Mouse (Mus musculus): ENCODE results near the gene Msl2.

Gene Msl2

GRCm38 (mm10) chr9:101074332-101075021 lies 576 bp downstream of the Msl2 start:
- DNase-seq (ENCODE audit: low spot score in 2 of 2), result peak; percentile 76 to 82

GRCm38 (mm10) chr9:101075091-101075581 lies 1.2 kb downstream of the Msl2 start:
- DNase-seq (ENCODE audit: low spot score in 2 of 2), result no peak

- DNase-seq (ENCODE audit: low spot score in 2 of 2), result no peak
Observed at GRCm38 (mm10) chr9:101075694-101076093, 1.8 kb downstream of the Msl2 start.

DNA sequence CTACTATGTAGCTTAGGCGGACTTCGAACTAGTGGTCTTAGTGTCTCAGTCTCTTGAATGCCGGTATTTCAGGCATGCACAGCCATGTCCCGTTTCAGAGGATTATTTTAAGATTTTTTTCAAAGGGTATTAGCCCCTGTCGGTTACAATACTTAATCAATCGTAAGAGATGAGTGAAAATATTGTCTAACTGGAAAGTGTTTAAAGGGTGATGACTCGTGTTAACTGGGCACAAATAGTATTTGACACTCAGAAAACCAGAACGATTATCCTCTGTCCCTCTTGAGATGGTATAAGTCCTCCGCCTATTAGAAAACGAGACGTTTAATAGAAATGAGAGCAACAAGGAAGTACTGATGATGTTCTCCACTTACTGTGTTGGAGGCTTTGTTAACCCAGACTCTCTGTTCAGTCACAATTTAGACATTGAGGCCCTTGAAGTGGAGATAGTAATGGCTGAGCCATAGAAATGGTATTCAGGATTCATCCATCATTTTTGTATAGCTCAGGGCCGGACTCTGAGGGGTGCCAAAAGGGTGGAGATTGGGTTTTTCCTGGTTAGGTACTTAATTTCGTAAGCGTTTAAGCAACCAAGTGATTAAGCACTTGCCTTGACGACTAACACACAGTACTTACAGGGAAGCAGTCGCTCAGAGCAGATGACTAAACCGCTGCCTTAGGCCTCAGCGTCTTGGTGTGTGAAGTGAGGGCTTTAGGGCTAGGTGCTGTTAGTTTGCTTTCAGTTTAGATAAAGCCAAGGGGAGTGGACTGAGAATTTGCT lies 2.4 kb downstream of the Msl2 start:
- no peak for DNase-seq (ENCODE audit: low spot score in 2 of 2)

- DNase-seq (ENCODE audit: low spot score in 2 of 2), result no peak
Observed at GRCm38 (mm10) chr9:101077486-101077885, 3.6 kb downstream of the Msl2 start.

DNA sequence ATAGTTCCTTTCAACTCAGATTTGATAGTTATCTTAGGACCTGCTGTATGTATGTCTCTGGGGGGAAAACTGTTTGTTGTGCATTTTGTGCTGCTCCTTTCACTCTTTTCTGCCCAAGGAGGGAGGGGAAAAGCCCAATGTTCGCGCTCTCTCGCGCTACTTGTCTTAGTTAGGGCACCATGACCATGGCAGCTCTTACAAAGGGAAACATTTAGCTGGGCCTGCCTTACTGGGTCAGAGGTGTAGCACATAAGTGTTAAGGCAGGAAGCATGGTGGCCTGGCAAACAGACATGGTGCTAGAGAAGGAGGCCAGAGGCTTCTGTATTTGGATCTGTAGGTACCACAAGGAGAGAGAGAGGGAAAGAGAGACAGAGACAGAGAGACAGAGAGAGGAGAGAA lies 4.7 kb downstream of the Msl2 start:
- DNase-seq (ENCODE audit: low spot score in 2 of 2), result no peak

GRCm38 (mm10) chr9:101080046-101080685 lies 6.3 kb downstream of the Msl2 start:
- no peak for DNase-seq (ENCODE audit: low spot score in 2 of 2)

DNA sequence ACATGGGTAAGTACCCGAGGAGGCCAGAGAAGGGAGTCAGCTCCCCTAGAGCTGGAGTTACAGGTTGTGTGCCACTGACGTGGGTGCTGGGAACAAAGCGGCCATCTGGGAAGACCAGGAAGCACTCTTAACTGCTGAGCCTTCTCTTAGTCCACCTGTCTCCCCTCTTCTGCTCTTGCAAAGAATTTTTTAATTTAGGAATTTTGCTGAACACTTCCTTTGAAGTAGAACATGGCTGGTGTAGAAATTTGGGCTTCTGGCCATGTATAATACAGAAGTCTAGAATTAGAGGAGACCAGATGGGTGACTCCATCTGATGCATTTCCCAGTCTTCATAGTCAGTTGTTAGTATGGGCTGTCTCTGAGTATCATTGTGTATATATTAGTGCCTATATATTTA lies 9.8 kb downstream of the Msl2 start:
- no peak for DNase-seq (ENCODE audit: low spot score in 2 of 2)

- no peak for DNase-seq (ENCODE audit: low spot score in 2 of 2)
Observed at GRCm38 (mm10) chr9:101095425-101095824, 21.5 kb downstream of the Msl2 start.

DNA sequence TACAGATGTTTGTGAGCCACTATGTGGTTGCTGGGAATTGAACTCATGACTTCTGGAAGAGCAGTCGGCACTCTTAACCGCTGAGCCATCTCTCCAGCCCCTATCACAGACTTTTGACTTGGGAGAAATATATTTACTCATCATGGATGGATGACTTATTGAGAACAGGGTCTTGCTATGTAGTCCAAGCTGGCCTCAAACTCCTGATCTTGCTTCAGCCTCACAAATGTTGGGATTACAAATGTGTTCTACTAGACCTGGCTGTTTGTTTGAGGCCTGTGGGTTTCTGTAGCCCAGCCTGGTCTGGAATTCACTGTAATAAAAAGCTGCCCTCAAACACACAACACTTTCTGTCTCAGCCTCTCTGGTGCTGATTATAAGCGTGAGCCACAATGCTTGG lies 22.6 kb downstream of the Msl2 start:
- no peak for DNase-seq (ENCODE audit: low spot score in 2 of 2)

GRCm38 (mm10) chr9:101097542-101097941 lies 23.6 kb downstream of the Msl2 start:
- DNase-seq (ENCODE audit: low spot score in 2 of 2), result no peak

- DNase-seq (ENCODE audit: low spot score in 2 of 2), result no peak
Observed at GRCm38 (mm10) chr9:101099445-101099844, 25.5 kb downstream of the Msl2 start.

GRCm38 (mm10) chr9:101100163-101100562 lies 26.3 kb downstream of the Msl2 start:
- DNase-seq (ENCODE audit: low spot score in 2 of 2), result no peak

- no peak for DNase-seq (ENCODE audit: low spot score in 2 of 2)
Observed at GRCm38 (mm10) chr9:101101547-101101946, 27.6 kb downstream of the Msl2 start.

DNA sequence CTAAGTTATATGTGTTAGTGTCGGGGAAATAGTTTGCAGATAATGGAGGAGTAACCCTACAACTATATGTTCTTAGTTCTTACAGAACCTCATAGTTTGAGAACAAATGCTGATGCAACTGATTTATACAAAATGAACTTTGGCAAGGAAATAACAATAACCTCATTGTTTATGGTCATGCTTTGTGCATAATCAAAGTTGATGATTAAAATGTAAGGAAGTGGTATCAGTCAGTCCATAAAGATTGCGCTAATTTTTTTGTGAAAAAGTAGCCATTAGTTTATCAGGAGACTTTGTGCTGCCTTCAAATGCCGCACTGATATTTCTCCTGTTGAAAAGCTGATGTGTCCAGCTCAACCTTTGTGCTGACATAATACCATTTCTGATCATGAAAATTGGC lies 28.4 kb downstream of the Msl2 start:
- DNase-seq (ENCODE audit: low spot score in 2 of 2), result no peak

- no peak for DNase-seq (ENCODE audit: low spot score in 2 of 2)
Observed at GRCm38 (mm10) chr9:101104931-101105330, 31.0 kb downstream of the Msl2 start.

DNA sequence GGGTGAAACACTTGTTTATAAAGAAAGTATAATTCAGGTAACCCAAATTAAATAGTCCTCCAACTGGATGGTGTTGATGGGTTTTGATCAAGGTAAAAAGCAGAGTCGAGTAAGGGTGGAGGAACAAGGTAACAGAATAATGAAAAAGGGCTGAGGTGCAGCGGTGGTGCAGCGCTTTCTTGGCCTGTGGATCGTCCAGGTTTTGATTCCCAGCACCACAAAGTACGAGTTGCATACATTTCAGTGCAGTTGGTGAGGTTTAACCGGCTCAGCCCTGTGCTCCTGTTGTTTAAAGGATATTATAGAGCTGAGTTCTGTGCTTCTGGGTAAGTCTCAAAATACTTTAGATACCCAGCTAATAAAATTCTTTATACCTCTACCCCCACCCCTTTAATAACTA lies 31.8 kb downstream of the Msl2 start:
- DNase-seq (ENCODE audit: low spot score in 2 of 2), result no peak

DNA sequence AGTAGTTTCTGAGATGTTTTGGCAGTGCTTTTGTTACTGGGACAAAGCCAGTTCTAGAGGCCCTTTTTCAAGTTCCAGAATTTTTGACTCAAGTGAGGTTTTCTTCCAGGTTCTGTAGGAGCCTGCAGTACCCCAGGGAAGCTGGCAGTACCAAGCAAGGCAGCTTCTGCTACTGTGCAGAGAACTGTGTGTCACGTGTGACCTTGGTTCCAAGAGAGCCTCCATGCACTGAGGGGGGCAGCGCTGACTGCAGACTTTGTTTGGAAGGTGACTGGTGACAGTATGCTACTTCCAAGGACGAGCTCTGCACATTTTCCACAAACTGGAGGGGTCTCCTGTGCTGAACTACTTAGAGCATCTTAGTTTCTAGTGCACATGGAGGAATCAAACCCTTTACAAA lies 33.5 kb downstream of the Msl2 start:
- no peak for DNase-seq (ENCODE audit: low spot score in 2 of 2)

- DNase-seq (ENCODE audit: low spot score in 2 of 2), result no peak
Observed at GRCm38 (mm10) chr9:101110013-101110412, 36.1 kb downstream of the Msl2 start.

DNA sequence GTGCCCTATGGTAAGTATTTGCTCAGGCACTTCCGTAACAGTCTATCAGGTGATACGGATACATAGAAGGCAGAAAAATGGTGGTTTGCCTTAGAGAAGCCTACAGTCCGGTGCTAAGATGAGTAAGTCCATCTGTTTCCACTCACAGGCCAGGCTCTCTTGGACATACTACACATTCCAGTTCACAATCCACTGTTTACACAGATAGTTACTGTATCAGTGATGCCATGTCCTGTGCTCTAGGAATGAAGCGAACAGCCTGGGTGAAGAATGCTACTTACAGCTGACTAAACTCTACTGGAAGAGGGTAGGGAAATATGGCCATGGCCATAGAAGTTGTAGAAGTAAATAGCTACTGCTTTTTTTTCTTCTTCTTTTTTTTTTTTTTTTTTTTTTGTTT lies 39.4 kb downstream of the Msl2 start:
- DNase-seq (ENCODE audit: low spot score in 2 of 2), result no peak

DNA sequence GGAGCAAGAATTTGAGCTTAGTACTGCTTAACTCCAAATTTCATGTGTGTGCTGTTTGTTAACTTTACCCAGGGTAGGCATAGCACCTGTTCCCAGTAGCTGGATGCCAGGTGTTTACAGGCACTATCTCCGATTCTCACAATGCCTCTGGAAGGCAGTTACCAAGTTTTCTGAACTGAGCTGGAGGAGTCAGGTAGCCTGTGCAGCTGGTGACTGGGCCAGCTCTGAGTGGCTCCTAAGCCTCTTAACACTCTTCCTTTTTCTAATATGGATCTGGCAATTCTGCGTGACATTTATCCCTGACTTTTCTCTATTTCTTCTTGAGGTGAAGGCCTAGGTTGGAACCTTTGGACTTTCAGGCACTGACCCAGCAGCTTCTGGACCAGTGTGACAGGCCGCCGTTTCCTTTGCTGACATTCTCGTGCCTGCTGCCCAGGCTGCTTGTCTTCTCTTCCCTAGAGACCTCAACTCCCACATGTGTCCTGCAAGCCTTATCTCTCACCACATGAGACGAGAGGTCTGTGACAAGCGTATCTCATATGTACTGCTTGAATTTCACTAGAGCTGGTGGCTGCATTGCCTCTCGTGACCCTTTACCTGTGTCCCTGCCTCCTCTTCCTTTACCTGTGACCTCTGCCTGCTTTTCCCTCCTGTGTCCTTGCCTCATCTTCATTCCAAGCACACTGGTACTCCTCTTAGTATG lies 40.4 kb downstream of the Msl2 start:
- no peak for DNase-seq (ENCODE audit: low spot score in 2 of 2)

GRCm38 (mm10) chr9:101143635-101144034 lies 69.7 kb downstream of the Msl2 start:
- DNase-seq (ENCODE audit: low spot score in 2 of 2), result no peak

Measured in right cerebral cortex, adult 2 months (tissue).